Mouse (Mus musculus): ENCODE measurements around the gene Snrpa1.
A peak's percentile ranks its signal among the peaks of the same experiment; 100 is the strongest.
"Not testable (repeated sequence)": the region's sequence is repeated elsewhere in the genome, so short reads cannot be mapped to it uniquely, and the experiment has no call there.

The Snrpa1 gene

DNA sequence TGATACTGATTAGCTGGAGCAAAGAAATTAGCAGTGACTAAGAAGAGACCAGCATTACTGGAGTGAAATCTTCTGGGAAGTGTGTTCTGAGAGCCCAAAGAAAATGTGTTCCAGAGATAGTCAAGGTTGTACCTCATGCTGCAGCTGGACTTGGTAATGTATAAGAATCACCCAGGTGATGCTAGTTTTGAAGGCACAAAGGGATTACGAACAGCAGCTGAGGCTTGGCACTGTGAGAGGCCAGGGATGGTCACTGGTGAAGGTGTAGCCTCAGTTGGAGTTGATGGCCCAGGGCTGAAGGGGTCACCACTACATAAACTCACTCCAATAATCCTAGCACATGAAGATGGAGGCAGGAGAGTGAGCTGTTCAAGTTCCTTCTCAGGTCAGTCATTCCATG lies at the start of gene Snrpa1:
Gene Snrpa1 (plus strand): TSS at position 301 of the 400 bp plus-strand sequence.
- no peak for DNase-seq (ENCODE audit: low read depth, low spot score)

DNA sequence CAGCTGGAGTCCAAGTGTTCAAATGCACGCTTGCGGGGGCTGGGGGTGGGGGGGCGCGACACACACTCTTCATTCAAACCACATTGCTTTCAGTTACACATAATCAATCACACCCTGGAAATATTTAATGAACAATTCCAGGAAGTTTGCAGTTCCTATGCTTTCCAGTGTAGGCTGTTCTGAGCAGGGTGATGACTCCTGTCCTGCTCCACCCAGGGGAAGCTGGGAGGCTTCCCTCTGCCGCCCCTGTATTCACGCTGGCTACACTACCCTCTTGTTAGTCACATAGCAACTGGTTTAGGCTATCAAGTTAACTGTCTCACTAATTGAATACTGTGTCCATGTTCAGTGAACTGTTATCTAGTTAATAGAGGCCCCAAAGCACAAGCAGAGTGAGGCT lies 48.3 kb upstream of the Snrpa1 start:
- no peak for DNase-seq (ENCODE audit: low read depth, low spot score)

DNA sequence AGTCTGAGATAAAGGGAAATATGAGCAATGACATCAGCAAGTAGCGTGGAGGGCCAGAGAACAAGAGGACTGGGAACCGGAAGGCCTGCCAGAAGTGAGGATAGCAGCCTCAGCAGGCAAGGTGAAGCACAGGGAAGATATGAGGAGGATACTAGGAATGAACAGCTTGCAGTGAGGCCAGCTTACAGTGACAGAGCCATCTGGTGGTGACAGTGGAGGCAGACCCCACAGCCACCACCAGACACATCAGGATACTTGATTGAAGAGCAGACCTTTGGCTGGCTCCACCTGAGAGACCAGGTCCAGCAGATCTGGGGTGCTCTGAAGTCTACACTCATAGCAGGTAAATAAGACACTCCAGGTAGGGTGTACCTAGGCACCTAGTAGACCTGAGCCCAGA lies 31.1 kb upstream of the Snrpa1 start:
- DNase-seq (ENCODE audit: low read depth, low spot score): no peak

DNA sequence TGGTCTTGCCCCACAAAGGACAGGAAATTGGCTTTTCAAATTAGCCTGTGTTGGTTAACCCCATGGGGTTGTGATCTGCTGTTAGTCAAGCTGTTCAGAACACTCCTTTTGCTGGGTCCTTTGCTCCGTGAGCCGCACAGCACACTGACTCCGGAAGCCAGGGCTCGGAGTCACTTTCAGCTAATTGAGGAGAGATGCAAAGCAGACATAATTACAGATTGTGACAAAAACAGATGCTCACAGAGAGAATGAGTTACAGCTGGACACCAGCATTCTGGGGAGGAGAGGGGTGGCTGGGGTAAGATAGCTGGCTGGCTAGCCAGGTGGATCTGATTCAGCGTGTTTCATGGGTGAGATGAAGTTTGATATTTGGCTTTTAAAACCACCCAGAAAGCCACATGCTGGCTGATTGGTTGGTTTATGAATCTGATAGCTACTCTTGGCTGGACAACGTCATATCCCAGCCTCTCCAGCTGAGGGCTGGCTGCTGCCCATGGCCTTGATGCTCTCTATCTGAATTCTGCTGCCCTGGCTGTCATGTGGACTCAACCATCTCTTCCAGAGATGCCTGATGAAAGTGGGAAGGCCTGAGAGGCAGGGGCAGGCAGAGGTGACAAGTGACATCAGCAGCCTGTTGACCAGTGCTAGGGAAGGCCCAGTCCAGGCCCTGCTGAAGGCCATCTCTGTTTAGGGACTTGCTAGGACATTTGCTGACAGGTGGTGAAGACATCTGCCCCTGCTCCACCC lies 29.9 kb upstream of the Snrpa1 start:
- no peak for DNase-seq (ENCODE audit: low read depth, low spot score)

DNA sequence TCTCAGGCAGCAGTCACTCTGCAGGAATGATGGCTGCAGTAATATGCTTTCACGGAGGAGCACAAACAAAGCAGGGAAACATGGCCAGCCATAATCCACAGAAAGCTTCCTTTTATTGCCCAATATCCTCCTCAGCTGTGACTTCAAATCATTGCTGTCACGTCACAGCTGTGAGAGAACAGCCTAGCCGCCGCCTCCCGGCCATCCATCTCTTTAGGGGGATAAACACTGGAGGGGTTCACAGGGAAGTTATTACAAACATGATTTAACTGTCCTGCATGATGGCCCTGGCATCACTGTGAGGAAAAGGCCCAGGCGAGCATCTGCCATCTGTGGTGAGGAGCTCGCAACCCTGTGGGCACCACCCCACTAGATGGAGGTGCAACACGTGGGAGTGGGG lies 22.0 kb upstream of the Snrpa1 start:
- no peak for DNase-seq (ENCODE audit: low read depth, low spot score)

DNA sequence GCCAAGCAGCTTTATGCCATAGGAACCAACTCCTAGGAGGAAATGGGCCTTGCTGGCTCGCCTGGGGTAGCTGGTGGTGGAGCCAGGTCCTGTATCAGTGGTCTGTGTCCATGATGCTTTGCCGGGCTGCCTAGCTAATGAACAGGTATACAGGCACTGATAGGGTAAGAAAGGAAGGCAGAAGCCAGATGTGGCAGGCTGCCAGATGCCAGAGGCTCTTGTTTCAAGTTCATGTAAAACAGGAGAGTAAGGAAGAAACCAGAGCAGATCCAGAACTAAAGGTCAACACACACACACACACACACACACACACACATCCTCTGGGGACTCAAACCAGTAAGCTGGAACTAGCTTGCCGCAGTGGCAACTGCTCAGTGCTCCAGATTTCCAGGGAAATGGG lies 20.5 kb upstream of the Snrpa1 start:
- DNase-seq (ENCODE audit: low read depth, low spot score): no peak

DNA sequence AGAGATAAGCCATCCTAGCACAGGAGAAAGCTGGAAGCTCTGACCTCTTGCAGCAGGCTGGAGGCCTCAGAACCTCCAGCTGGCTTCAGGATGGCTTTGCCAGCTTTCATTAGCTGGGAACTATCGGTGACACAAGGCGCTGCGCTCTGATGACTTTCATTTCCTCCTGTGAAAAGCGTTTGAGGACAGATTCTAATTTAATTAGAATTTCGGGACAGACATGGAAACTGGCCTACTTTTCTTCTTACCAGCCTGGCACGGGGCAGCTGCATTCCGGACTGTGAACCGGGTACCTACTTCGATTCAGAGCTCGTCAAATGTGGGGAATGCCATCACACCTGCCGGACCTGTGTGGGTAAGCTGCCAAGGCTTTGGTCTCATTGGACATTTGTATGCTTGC lies 20.1 kb upstream of the Snrpa1 start:
- no peak for DNase-seq (ENCODE audit: low read depth, low spot score)

DNA sequence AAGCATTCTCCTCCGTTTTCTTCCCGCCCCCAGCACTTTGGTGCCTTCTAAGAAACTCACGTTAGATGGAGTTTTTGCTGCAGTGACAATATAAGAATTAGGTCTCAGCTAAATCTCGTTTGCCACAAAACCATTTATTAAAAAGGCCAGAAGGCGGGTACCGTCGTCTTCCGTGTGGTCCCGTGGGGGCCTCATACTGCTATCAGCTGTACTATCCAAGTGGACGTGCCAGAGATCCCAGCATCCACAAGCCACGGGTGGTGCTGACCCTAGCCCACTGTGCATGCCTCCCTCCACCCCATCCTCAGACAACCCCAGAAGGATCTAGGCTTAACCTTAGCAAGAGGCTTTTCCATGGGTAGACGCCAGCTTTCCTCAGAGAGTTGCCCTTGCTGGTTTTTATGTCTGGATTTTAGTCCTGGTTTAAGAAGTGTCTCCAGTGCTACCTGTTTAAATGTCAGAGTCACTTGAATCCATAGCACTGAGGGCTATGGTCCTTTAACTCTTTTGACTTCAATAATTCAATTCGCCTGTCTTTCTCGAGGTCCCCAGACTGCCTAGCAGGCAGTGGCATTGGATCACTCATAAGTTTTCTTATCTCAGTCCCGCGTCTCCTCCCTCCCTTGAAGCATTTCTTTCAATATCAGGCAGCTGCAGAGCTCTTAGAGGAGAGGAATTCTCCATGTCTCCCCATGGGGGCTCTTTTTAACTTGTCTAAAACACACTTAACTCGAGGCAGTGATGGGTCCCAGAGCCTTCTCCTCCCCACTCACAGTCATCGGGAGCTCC lies 18.6 kb upstream of the Snrpa1 start:
- DNase-seq (ENCODE audit: low read depth, low spot score): no peak

DNA sequence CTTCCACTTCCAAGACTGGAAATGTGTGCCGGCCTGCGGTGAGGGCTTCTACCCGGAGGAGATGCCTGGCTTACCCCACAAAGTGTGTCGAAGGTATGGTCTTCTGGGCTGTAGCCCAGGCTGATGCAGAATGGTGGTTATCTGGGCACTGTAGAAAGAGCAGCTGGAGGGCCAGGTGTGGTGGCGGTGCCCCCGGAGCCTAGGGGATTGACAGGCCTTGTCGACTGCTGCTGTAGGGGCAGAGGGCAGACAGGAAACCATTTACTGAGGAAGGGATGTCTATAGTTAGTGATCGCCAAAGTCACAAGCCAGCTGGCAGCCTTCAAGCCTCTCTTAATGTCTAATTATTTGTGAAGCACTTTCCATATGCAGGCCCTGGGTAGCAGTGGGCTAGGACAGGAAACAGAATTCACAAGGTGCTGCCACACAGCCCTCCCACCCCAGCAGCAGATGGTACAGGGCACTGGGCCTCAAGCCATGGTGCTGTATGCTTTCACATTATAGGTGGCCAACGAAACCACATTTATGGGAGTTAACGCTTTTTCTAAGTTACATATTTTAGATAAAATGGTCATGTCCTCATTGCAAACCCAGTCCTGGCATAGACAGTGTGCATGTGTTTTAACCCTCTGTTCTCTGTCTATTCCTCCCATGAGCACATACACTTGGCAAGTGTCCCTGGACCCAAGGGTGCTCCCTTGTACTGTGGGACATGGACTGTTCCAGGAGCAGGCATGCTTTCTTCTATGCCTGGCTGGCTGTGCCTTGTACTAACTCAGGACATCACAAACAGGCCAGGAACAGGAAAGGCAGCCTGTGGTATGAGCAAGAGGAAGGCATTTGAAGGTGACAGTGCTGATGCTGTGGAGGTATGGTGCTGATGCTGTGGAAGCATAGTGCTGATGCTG lies 15.0 kb upstream of the Snrpa1 start, which contains the start of gene Gm45213:
Gene Gm45213 (plus strand): TSS at position 51 of the 908 bp plus-strand sequence.
- DNase-seq (ENCODE audit: low read depth, low spot score): no peak

DNA sequence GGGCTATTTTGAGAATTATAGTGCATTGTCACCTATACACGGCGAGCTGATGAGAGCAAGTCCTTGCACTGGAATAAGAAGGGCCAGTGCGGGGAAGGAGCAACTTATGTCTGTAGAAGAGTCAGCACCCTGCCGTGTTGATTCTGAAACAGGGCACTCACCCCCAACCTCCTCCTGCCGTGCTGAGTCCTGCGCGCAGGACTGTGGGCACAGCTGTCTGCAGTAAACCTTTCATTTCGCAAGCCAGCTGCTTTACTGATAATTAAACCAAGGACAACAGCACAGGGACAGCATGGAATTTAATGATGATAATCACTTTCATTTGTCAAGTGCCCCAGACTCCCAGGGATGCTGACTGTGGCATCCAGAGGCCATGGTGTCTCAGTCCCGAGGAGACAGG lies 14.2 kb upstream of the Snrpa1 start:
- DNase-seq (ENCODE audit: low read depth, low spot score): no peak

DNA sequence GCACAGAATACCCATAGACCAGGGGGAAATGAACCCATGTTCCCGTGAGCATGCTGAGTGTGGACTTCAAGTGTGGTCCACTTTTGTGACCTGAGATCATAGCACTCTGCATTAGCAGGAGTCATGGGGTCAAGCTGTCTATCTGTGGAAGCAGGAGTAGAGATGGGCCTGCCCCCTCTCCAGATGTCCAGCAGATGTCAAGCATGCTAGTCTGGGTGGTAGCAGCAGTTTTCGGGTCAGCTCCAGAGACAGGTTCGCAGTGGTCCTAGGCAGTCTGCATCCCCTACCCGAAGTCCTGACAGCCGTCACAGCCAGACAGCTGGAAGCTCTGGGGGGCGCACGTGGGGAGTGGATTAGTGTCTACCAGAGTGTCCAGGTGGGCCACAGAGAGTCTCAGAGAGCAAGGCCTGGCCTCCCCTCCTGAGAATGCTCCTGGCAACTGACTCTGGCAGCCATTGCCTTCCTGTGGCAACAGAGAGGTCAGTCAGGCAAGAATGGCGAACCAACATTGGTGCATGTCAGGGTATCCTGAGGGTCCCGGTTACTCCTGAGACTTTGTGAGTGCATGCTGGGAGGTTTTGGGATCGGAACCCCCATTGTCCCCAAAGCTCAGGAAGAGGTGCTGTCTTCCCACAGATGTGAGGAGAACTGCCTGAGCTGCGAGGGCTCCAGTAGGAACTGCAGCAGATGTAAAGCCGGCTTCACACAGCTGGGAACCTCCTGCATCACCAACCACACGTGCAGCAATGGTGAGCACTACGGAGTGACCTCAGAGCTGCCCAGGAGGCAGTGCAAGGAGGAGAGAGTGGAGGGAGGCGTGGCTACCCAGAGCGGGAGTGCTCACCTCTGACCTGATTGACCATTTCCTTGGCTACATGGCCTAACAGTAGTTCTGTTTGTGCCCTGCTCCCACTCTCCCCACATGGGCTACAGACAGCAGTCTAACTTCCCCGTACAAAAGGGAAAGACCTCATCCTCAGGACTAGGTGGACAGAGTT lies 11.6 kb upstream of the Snrpa1 start:
- no peak for DNase-seq (ENCODE audit: low read depth, low spot score)

DNA sequence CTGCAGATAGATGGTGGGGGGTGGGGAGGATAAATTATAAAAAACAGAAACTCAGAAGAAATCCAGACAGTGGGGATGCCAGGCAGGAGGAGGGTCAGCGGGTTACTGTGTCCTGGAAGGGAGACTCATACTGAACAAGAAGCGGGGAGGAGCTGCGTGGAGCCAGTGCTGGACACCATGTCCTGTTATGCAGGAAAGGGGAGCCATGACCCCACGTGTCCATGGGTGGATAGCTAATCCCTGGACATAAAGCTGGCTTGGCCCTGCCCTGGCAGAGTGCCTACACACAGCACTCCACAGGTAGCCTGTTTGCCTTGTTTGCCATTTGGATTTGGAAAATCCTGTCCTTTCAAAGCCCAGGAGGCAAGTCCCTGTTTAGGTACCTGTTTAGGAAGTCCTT lies 10.8 kb upstream of the Snrpa1 start:
- DNase-seq (ENCODE audit: low read depth, low spot score): no peak

DNA sequence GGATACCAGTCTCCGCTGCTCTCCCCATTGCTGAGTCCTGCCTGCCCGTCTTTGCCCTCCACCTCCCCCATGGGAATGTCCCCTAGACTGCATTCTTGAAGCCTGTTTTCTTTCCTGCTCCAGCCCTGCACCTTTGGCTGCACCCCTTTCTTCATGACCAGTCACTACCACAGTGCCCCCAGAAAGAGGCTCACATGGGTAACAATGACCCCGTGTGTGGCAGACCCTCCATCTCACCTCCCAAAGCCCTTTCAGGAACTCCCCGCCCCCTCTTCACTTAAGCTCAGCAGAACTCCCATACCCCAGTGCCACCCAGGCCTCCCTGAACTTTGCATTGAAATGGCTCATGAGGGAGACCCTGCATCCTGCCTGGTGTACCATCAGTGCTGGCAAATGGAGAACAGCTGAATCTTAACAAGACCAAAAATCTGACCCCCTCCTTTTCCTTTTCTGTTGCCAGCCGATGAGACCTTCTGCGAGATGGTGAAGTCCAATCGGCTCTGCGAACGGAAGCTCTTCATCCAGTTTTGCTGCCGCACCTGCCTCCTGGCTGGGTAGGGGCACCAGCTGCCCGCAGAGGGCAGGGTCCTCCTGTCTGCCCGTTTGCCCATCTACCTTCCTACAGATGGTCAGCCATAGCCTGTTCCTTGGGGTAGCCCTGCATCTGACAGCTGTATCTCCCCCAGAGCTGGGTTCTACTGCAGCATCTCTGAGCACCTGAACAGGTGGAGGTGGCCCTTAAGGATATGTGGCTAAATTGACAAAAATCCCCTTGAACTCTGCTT lies 10.2 kb upstream of the Snrpa1 start:
- DNase-seq (ENCODE audit: low read depth, low spot score): no peak

DNA sequence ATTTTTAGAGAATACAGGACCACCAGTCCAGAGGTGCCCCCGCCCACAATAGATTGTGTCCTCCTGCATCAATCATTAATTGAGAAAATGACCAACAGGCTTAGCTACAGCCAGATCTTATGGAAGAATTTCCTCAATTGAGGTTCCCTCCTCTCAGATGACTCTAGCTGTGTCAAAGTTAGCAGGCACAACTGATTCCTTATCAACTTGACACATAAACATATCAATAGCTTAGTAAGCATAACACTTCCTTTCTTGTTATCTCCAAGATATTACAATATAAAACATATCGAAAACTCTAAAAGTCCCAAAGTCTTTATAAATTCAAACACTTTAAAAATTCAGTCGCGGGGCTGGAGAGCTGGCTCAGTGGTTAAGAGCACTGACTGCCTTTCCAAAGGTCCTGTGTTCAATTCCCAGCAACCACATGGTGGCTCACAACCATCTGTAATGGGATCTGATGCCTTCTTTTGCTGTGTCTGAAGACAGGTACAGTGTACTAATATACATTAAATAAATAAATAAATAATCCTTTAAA lies 4.8 kb upstream of the Snrpa1 start:
- DNase-seq (ENCODE audit: low read depth, low spot score): no peak

DNA sequence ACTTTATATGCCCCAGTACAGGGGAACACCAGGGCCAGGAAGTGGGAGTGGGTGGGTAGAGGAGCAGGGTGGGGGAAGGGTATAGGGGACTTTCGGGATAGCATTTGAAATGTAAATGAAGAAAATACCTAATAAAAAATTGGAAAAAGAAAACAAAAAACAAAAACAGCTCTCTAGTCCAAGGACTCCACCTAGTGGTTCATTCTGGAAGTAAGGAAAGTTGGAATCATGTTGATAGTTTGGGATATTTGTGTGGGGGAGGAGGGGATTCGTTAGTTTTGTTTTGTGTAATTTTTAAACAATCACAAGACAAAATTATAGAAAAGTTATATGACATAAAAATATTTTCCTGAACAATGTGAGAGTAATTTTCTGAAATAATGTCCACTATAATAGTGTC lies 3.4 kb upstream of the Snrpa1 start:
- DNase-seq (ENCODE audit: low read depth, low spot score): not testable (repeated sequence)

DNA sequence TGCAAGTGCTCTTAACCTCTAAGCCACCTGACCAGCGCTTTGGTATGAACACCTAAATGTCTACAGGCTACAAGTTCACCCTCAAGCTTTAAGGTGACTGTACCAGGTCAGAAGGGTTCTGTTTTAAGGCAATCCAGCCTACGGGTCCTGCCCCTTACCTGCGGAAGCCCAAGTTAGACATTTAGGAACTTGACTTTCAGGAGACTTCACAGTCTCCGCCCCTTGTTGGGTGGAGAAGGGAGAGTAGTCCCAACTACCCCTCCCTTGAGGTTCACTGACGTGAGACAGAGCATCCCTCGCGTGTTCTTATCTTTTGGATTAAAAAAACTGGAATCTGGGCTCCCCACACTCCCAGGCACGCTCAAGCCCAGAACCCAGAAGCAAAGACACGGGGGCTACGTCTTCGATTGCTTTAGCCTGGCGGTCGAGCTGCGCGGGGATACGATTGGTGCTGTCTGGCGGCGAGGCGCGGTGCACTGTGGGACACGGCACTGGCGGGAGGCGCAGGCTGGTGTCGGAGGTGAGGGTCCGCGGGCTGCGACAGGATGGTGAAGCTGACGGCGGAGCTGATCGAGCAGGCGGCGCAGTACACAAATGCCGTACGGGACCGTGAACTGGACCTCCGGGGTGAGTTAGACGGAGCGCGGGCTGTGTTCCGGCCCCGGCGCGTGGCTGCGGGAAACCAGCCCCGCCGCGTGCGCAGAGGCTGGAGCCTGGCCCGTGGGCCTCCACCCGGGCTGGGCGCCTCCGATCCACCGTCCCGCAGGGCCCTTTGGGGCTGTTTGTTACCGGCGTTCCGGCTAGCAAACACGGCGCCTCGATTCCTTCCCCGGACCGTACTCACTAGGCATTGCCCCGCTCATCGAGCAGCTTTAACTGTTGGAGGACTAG lies 1.5 kb downstream of the Snrpa1 start:
- peak; percentile 72 for DNase-seq (ENCODE audit: low read depth, low spot score)

DNA sequence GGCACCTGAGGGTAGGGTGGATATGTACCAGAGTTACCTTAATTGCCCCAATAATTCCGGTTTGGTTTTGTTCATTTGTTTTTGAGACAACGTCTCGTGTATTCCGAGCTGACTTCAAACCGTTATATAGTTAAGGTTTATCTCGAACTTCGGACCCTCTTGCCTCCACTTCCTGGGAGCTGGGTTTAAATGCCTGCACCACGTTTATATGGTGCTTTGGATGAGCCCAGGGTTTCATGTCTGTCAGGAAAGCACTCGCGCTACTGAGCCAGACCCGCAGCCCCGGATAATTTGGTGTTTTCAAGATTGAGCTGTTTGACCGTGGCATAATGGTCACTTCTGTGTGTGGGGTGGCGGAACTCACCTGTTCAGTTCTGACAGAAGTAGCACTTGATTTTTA lies 2.3 kb downstream of the Snrpa1 start:
- no peak for DNase-seq (ENCODE audit: low read depth, low spot score)

DNA sequence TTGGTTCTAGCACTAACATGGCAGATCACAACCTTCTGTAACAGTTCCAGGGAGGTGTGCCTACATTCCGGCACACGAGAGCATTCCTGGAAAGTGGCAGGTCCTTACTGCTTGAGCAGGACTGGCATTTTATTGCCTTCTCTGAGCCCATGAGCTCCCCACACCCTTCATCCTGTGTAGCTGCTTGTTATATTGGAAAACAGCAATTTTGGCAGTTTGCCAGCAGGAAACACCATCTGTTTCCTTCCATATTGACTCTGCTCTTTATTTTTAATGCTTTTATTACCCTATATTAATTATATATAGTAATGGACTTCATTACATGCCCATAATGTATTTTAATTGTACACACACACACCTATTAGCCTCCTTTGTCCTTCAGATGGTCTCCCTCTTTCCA lies 17.6 kb downstream of the Snrpa1 start:
- DNase-seq (ENCODE audit: low read depth, low spot score): no peak

Data from brain, embryonic 18.5 days (tissue).